17 mouse cellular contexts compared by ENCODE assay signal in the genomic region with DNA sequence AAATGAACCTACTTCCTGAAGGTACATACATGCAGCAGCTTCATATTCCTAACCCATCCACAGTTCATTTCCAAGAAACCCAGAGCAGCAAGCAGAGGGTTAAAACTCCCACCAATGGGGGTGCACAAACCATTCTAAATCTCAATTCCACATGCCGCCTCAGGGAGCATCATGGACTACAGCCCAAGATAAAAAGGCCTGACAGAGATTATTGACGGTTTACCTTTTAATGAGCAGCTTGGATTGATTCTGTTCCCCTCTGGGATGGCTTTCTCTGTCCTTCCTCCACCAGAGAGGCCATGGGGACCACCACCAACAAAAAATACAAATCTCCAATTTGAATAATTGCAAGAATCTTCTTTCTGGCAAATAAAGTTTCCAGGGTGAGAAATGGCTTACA.
DNase-seq lines count a peak whose midpoint lies in the region; ATAC-seq and TF ChIP-seq lines count a peak whose summit lies in the region.
"Had no signal": no experiment of that assay in that cellular context is flagged by ENCODE, and none has a peak within 500 bp of the region (broad histone marks: within the 10 kb centered on the region; RNA-seq: fewer than 3 reads in every experiment).

No protein-coding gene starts in this region.

- no peak; the same call in 1 of the 2 replicates for TF ChIP-seq CTCF in brain, embryonic 14.5 days (IDR thresholded peaks at IDR 0.05; ENCODE audit: borderline replicate concordance, extremely low read depth, insufficient read depth, insufficient read length)
- 0 out of 2 replicates have a peak, but pooled peaks have one; percentile 9 for TF ChIP-seq CTCF in midbrain, postnatal 0 days (IDR thresholded peaks at IDR 0.05)
- TF ChIP-seq CTCF in stomach, postnatal 0 days (IDR thresholded peaks at IDR 0.05; ENCODE audit: low read depth) = no peak

- peak; percentile 15 for DNase-seq in hindbrain, embryonic 11.5 days (ENCODE audit: low spot score)
- DNase-seq in brain, embryonic 14.5 days (ENCODE audit: low read depth) = peak; percentile 67
- DNase-seq in mesoderm, embryonic 11.5 days (ENCODE audit: low read depth, low spot score) = peak; percentile 9
- DNase-seq in midbrain, postnatal 0 days (ENCODE audit: low spot score) = no peak
- no peak for DNase-seq in stomach, postnatal 0 days (ENCODE audit: low spot score)
- DNase-seq: adrenal gland, adult 8-10 months; adrenal gland, postnatal 36 days; cerebellum, adult 11 months; cerebellum, adult 8-10 months; cerebellum, postnatal 25 days; gastrocnemius, postnatal 36 days; heart, postnatal 36 days had no signal

- H3K9me3 ChIP-seq in hindbrain, embryonic 11.5 days (ENCODE audit: control insufficient read depth, low read length) = no peaks in the 10 kb centered on the region
- no peaks in the 10 kb centered on the region for H3K9me3 ChIP-seq in hindbrain, embryonic 13.5 days
- H3K9me3 ChIP-seq in midbrain, postnatal 0 days (ENCODE audit: low read length) = no peaks in the 10 kb centered on the region
- H3K9me3 ChIP-seq in stomach, postnatal 0 days (ENCODE audit: control insufficient read depth, low read length) = no peaks in the 10 kb centered on the region
- H3K9me3 ChIP-seq: embryonic facial prominence, embryonic 12.5 days; forebrain, embryonic 15.5 days; heart, embryonic 13.5 days had no signal

- no peak overlapping the region for H3K27ac ChIP-seq in hindbrain, embryonic 11.5 days (ENCODE audit: low read depth, low read length)
- no peak overlapping the region for H3K27ac ChIP-seq in hindbrain, embryonic 13.5 days
- no peak overlapping the region for H3K27ac ChIP-seq in midbrain, postnatal 0 days (ENCODE audit: low read depth, low read length)
- H3K27ac ChIP-seq in stomach, postnatal 0 days (replicated peaks) = no peak overlapping the region
- H3K27ac ChIP-seq: embryonic facial prominence, embryonic 12.5 days; forebrain, embryonic 15.5 days; heart, embryonic 13.5 days had no signal

- no peak overlapping the region for H3K4me2 ChIP-seq in hindbrain, embryonic 11.5 days (replicated peaks; ENCODE audit: low read depth, low read length)
- no peak overlapping the region for H3K4me2 ChIP-seq in hindbrain, embryonic 13.5 days
- H3K4me2 ChIP-seq in midbrain, postnatal 0 days (ENCODE audit: low read depth, low read length, poor library complexity, severe bottlenecking) = no peak overlapping the region
- no peak overlapping the region for H3K4me2 ChIP-seq in stomach, postnatal 0 days (replicated peaks; ENCODE audit: low read depth)
- H3K4me2 ChIP-seq: embryonic facial prominence, embryonic 12.5 days; forebrain, embryonic 15.5 days; heart, embryonic 13.5 days had no signal

- H3K9ac ChIP-seq in hindbrain, embryonic 11.5 days (ENCODE audit: low read depth, low read length) = no peak overlapping the region
- H3K9ac ChIP-seq in hindbrain, embryonic 13.5 days = no peak overlapping the region
- no peak overlapping the region for H3K9ac ChIP-seq in midbrain, postnatal 0 days (replicated peaks; ENCODE audit: low read length, poor library complexity, severe bottlenecking)
- no peak overlapping the region for H3K9ac ChIP-seq in stomach, postnatal 0 days (ENCODE audit: low read length)
- H3K9ac ChIP-seq: embryonic facial prominence, embryonic 12.5 days; forebrain, embryonic 15.5 days; heart, embryonic 13.5 days had no signal

- no peaks in the 10 kb centered on the region for H3K4me1 ChIP-seq in hindbrain, embryonic 11.5 days (replicated peaks; ENCODE audit: control insufficient read depth, insufficient read depth, low read length)
- no peaks in the 10 kb centered on the region for H3K4me1 ChIP-seq in hindbrain, embryonic 13.5 days (replicated peaks)
- H3K4me1 ChIP-seq in midbrain, postnatal 0 days (ENCODE audit: insufficient read depth, low read length) = no peaks in the 10 kb centered on the region
- H3K4me1 ChIP-seq in stomach, postnatal 0 days (replicated peaks; ENCODE audit: control insufficient read depth, insufficient read depth) = no peaks in the 10 kb centered on the region
- H3K4me1 ChIP-seq: embryonic facial prominence, embryonic 12.5 days; forebrain, embryonic 15.5 days; heart, embryonic 13.5 days had no signal

- H3K36me3 ChIP-seq in hindbrain, embryonic 11.5 days (ENCODE audit: control insufficient read depth, insufficient read depth, low read length) = no peaks in the 10 kb centered on the region
- H3K36me3 ChIP-seq in hindbrain, embryonic 13.5 days = no peaks in the 10 kb centered on the region
- H3K36me3 ChIP-seq in midbrain, postnatal 0 days (ENCODE audit: insufficient read depth, low read length) = no peaks in the 10 kb centered on the region
- no peaks in the 10 kb centered on the region for H3K36me3 ChIP-seq in stomach, postnatal 0 days (ENCODE audit: control insufficient read depth, insufficient read depth, low read length)
- H3K36me3 ChIP-seq: embryonic facial prominence, embryonic 12.5 days; forebrain, embryonic 15.5 days; heart, embryonic 13.5 days had no signal

- no peak overlapping the region for H3K4me3 ChIP-seq in hindbrain, embryonic 11.5 days (ENCODE audit: low read depth, low read length)
- H3K4me3 ChIP-seq in hindbrain, embryonic 13.5 days = no peak overlapping the region
- H3K4me3 ChIP-seq in midbrain, postnatal 0 days (ENCODE audit: low read depth, low read length) = no peak overlapping the region
- no peak overlapping the region for H3K4me3 ChIP-seq in stomach, postnatal 0 days (ENCODE audit: low read depth, low read length)
- H3K4me3 ChIP-seq: embryonic facial prominence, embryonic 12.5 days; forebrain, embryonic 15.5 days; heart, embryonic 13.5 days had no signal

- H3K27me3 ChIP-seq in hindbrain, embryonic 11.5 days (ENCODE audit: control insufficient read depth, insufficient read depth, low read length) = no peaks in the 10 kb centered on the region
- H3K27me3 ChIP-seq in hindbrain, embryonic 13.5 days = no peaks in the 10 kb centered on the region
- no peaks in the 10 kb centered on the region for H3K27me3 ChIP-seq in midbrain, postnatal 0 days (ENCODE audit: insufficient read depth, low read length)
- H3K27me3 ChIP-seq in stomach, postnatal 0 days (ENCODE audit: control insufficient read depth, insufficient read depth, low read length) = no peaks in the 10 kb centered on the region
- H3K27me3 ChIP-seq: embryonic facial prominence, embryonic 12.5 days; forebrain, embryonic 15.5 days; heart, embryonic 13.5 days had no signal

- TF ChIP-seq POLR2A in brain, embryonic 14.5 days (IDR thresholded peaks at IDR 0.05; ENCODE audit: borderline replicate concordance, extremely low read depth, insufficient read depth, insufficient read length, poor library complexity, severe bottlenecking) = no peak

- no peak for ATAC-seq in hindbrain, embryonic 11.5 days (ENCODE audit: low FRiP score)
- ATAC-seq in hindbrain, embryonic 13.5 days (ENCODE audit: low FRiP score) = no peak
- no peak for ATAC-seq in midbrain, postnatal 0 days (ENCODE audit: low FRiP score)
- ATAC-seq in stomach, postnatal 0 days (ENCODE audit: low FRiP score, low TSS enrichment) = no peak
- ATAC-seq: forebrain, embryonic 15.5 days; hindbrain, embryonic 16.5 days had no signal

- WGBS in hindbrain, embryonic 11.5 days = 25% methylated on average over 2 of the region's 2 CpGs
- 18% methylated on average over 2 of the region's 2 CpGs for WGBS in hindbrain, embryonic 13.5 days
- WGBS in midbrain, postnatal 0 days = 10% methylated on average over 2 of the region's 2 CpGs
- WGBS in stomach, postnatal 0 days = 48% methylated on average over 2 of the region's 2 CpGs

- no peak for TF ChIP-seq EP300 in stomach, postnatal 0 days (optimal IDR thresholded peaks at IDR 0.05)

Comparison
In these comparisons a context has a peak if more than half of its experiments do, and no peak if none do; other contexts are left out.
1. DNase-seq: peak in hindbrain, embryonic 11.5 days (single experiment), brain, embryonic 14.5 days (single experiment) and mesoderm, embryonic 11.5 days (single experiment); none in midbrain, postnatal 0 days (single experiment) and stomach, postnatal 0 days (single experiment).